Mouse (Mus musculus) urinary bladder, postnatal 14 days (tissue): Measurements from ENCODE around the gene Pafah1b3.

Source experiments
- DNase-seq: peaks from one replicate; pipeline ENCODE4 v3.0.0; 2021; ENCODE audit warnings: low spot score

The Pafah1b3 gene

GRCm38 (mm10) chr7:25281166-25281733, 16.5 kb downstream of the Pafah1b3 start:
- DNase-seq: peak; percentile 3

- DNase-seq: peak; percentile 59
Observed at GRCm38 (mm10) chr7:25279861-25280791, 17.7 kb downstream of the Pafah1b3 start.

- peak; percentile 88 for DNase-seq
Observed at GRCm38 (mm10) chr7:25279076-25279860, 18.5 kb downstream of the Pafah1b3 start.

- DNase-seq: peak; percentile 90
Observed at GRCm38 (mm10) chr7:25278341-25279075, 19.3 kb downstream of the Pafah1b3 start.

- no peak for DNase-seq
Observed at GRCm38 (mm10) chr7:25277998-25278340, 19.8 kb downstream of the Pafah1b3 start.

GRCm38 (mm10) chr7:25277405-25277804, 20.4 kb downstream of the Pafah1b3 start:
- no peak for DNase-seq

GRCm38 (mm10) chr7:25275555-25276298, 22.1 kb downstream of the Pafah1b3 start:
- peak; percentile 75 for DNase-seq

GRCm38 (mm10) chr7:25274996-25275395, 22.8 kb downstream of the Pafah1b3 start:
- DNase-seq: peak; percentile 25

GRCm38 (mm10) chr7:25274571-25274970, 23.2 kb downstream of the Pafah1b3 start:
- peak; percentile 15 for DNase-seq

- DNase-seq: peak; percentile 6
Observed at GRCm38 (mm10) chr7:25273259-25274241, 24.2 kb downstream of the Pafah1b3 start.

GRCm38 (mm10) chr7:25272445-25273258, 25.1 kb downstream of the Pafah1b3 start:
- DNase-seq: no peak

- DNase-seq: no peak
Observed at GRCm38 (mm10) chr7:25271651-25272444, 25.9 kb downstream of the Pafah1b3 start.

- DNase-seq: peak; percentile 3
Observed at GRCm38 (mm10) chr7:25270652-25271633, 26.8 kb downstream of the Pafah1b3 start.

GRCm38 (mm10) chr7:25269545-25270271, 28.1 kb downstream of the Pafah1b3 start:
- DNase-seq: peak; percentile 37

- DNase-seq: no peak
Observed at GRCm38 (mm10) chr7:25269029-25269428, 28.8 kb downstream of the Pafah1b3 start.

GRCm38 (mm10) chr7:25268588-25268987, 29.2 kb downstream of the Pafah1b3 start:
- no peak for DNase-seq
